21 mouse cellular contexts compared by ENCODE assay signal in the genomic region with DNA sequence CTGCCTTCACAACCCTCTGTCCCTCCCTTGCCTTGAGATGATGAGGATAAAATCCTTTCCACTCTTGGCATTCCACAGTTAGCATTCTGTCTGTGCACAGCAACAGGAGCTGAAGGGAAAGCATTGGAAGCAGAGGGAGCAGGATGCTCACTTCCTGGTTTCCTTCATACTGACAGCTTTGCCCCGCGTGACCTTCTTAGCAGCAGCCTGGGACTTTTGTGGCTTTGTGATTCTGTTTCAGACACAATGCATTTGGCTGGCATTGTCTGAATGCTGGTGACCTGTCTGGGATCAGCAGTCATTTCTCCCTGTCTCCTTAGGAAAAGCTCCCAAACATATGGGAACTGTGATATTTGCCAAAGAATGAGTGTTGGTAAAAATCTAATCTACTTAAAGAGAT. TPM values are rescaled to one million over a fixed set of nuclear protein-coding genes. Genes with fewer than 3 reads are reported as not detected.
DNase-seq lines count a peak whose midpoint lies in the region; ATAC-seq and TF ChIP-seq lines count a peak whose summit lies in the region.
"Had no signal": no experiment of that assay in that cellular context is flagged by ENCODE, and none has a peak within 500 bp of the region (broad histone marks: within the 10 kb centered on the region; RNA-seq: fewer than 3 reads in every experiment).

No protein-coding gene starts in this region.

- WGBS in embryonic facial prominence, embryonic 11.5 days = 25% methylated on average over 2 of the region's 2 CpGs
- WGBS in embryonic facial prominence, embryonic 10.5 days = 25% methylated on average over 2 of the region's 2 CpGs
- 20% methylated on average over 2 of the region's 2 CpGs for WGBS in lung, embryonic 14.5 days
- WGBS in kidney, postnatal 0 days = 28% methylated on average over 2 of the region's 2 CpGs

- no peak for ATAC-seq in embryonic facial prominence, embryonic 11.5 days (replicated peaks; ENCODE audit: insufficient number of reproducible peaks, low FRiP score, low TSS enrichment, low read depth)
- ATAC-seq in lung, embryonic 14.5 days (ENCODE audit: insufficient read depth) = no peak
- no peak for ATAC-seq in kidney, postnatal 0 days (replicated peaks; ENCODE audit: low FRiP score, low read depth)
- ATAC-seq: forebrain, embryonic 14.5 days; hindbrain, postnatal 0 days; liver, postnatal 0 days; Patski had no signal

- H3K9me3 ChIP-seq in embryonic facial prominence, embryonic 11.5 days (replicated peaks; ENCODE audit: control insufficient read depth, low read length) = no peaks in the 10 kb centered on the region
- H3K9me3 ChIP-seq in embryonic facial prominence, embryonic 10.5 days = no peaks in the 10 kb centered on the region
- H3K9me3 ChIP-seq in lung, embryonic 14.5 days (ENCODE audit: low read depth, low read length) = no peaks in the 10 kb centered on the region
- H3K9me3 ChIP-seq in kidney, postnatal 0 days (replicated peaks; ENCODE audit: low read length) = no peaks in the 10 kb centered on the region

- no peak overlapping the region for H3K4me2 ChIP-seq in embryonic facial prominence, embryonic 11.5 days (ENCODE audit: low read depth, low read length)
- no peak overlapping the region for H3K4me2 ChIP-seq in lung, embryonic 14.5 days
- no peak overlapping the region for H3K4me2 ChIP-seq in kidney, postnatal 0 days (ENCODE audit: low read length)

- no peaks in the 10 kb centered on the region for H3K27me3 ChIP-seq in embryonic facial prominence, embryonic 11.5 days (ENCODE audit: control insufficient read depth, insufficient read depth, low read length)
- H3K27me3 ChIP-seq in embryonic facial prominence, embryonic 10.5 days (replicated peaks; ENCODE audit: low read depth, poor library complexity, severe bottlenecking) = no peaks in the 10 kb centered on the region
- H3K27me3 ChIP-seq in lung, embryonic 14.5 days (ENCODE audit: insufficient read depth, low read length) = no peaks in the 10 kb centered on the region
- no peaks in the 10 kb centered on the region for H3K27me3 ChIP-seq in kidney, postnatal 0 days (ENCODE audit: insufficient read depth, low read length)

- no peaks in the 10 kb centered on the region for H3K36me3 ChIP-seq in embryonic facial prominence, embryonic 11.5 days (replicated peaks; ENCODE audit: control insufficient read depth, insufficient read depth, low read depth, low read length)
- H3K36me3 ChIP-seq in embryonic facial prominence, embryonic 10.5 days (replicated peaks) = no peaks in the 10 kb centered on the region
- no peaks in the 10 kb centered on the region for H3K36me3 ChIP-seq in lung, embryonic 14.5 days (ENCODE audit: insufficient read depth)
- H3K36me3 ChIP-seq in kidney, postnatal 0 days (ENCODE audit: insufficient read depth, low read length) = no peaks in the 10 kb centered on the region

- H3K4me1 ChIP-seq in embryonic facial prominence, embryonic 11.5 days (ENCODE audit: control insufficient read depth, insufficient read depth, low read length) = no peaks in the 10 kb centered on the region
- 0 out of 2 replicates have a peak, but pooled peaks cover 2% of the 10 kb centered on the region for H3K4me1 ChIP-seq in embryonic facial prominence, embryonic 10.5 days
- no peaks in the 10 kb centered on the region for H3K4me1 ChIP-seq in lung, embryonic 14.5 days (ENCODE audit: insufficient read depth)
- no peaks in the 10 kb centered on the region for H3K4me1 ChIP-seq in kidney, postnatal 0 days (replicated peaks; ENCODE audit: insufficient read depth, low read length)

- H3K27ac ChIP-seq in embryonic facial prominence, embryonic 11.5 days (replicated peaks; ENCODE audit: low read depth, low read length) = no peak overlapping the region
- H3K27ac ChIP-seq in embryonic facial prominence, embryonic 10.5 days (replicated peaks) = no peak overlapping the region
- no peak overlapping the region for H3K27ac ChIP-seq in lung, embryonic 14.5 days (ENCODE audit: low read depth)
- no peak overlapping the region for H3K27ac ChIP-seq in kidney, postnatal 0 days
- H3K27ac ChIP-seq: hindbrain, postnatal 0 days; left cerebral cortex, adult 2 months had no signal

- peak; percentile 16 for DNase-seq in embryonic facial prominence, embryonic 11.5 days (ENCODE audit: low spot score)
- DNase-seq in embryonic facial prominence, embryonic 10.5 days (ENCODE audit: low spot score) = no peak
- peak; percentile 29 for DNase-seq in lung, embryonic 14.5 days
- no peak for DNase-seq in lung, adult 18-20 months
- DNase-seq in kidney, postnatal 0 days (ENCODE audit: low spot score) = peak; percentile 37
- DNase-seq in retina, postnatal 1 day = peak; percentile 14
- no peak for DNase-seq in left cerebral cortex, adult 18-20 months (ENCODE audit: low spot score in 2 of 2)
- no peak for DNase-seq in spleen, postnatal 4 days (ENCODE audit: low spot score in 2 of 2)
- DNase-seq: adrenal gland, adult 8-10 months; cerebellum, postnatal 10 days; liver, postnatal 0 days had no signal

- H3K4me3 ChIP-seq in embryonic facial prominence, embryonic 11.5 days (ENCODE audit: low read depth, low read length) = no peak overlapping the region
- no peak overlapping the region for H3K4me3 ChIP-seq in embryonic facial prominence, embryonic 10.5 days
- H3K4me3 ChIP-seq in lung, embryonic 14.5 days (ENCODE audit: low read depth, low read length) = no peak overlapping the region
- no peak overlapping the region for H3K4me3 ChIP-seq in kidney, postnatal 0 days (replicated peaks; ENCODE audit: low read depth, low read length)
- H3K4me3 ChIP-seq: left cerebral cortex, adult 2 months had no signal

- no peak for TF ChIP-seq CTCF in lung, embryonic 14.5 days (IDR thresholded peaks at IDR 0.05; ENCODE audit: low read depth)
- TF ChIP-seq CTCF in kidney, postnatal 0 days (IDR thresholded peaks at IDR 0.05; ENCODE audit: low read depth) = no peak

- no peak overlapping the region for H3K9ac ChIP-seq in embryonic facial prominence, embryonic 11.5 days (replicated peaks; ENCODE audit: low read length)
- H3K9ac ChIP-seq in lung, embryonic 14.5 days = no peak overlapping the region
- H3K9ac ChIP-seq in kidney, postnatal 0 days (ENCODE audit: low read depth, low read length) = no peak overlapping the region
- H3K9ac ChIP-seq: liver, postnatal 0 days had no signal

RNA-seq across cellular contexts. Expression of a gene that starts 4.8 kb away (rescaled TPM):
- not detected in 2 replicates for polyA plus RNA-seq in embryonic facial prominence, embryonic 11.5 days (2014; fragmentation: Nextera tagmentation; extraction: Ambion mirVana)
- not detected in 2 replicates for polyA plus RNA-seq in embryonic facial prominence, embryonic 10.5 days (2016; fragmentation: Nextera tagmentation; extraction: Ambion mirVana)
- not detected in 2 replicates for polyA plus RNA-seq in lung, embryonic 14.5 days (2014; fragmentation: Nextera tagmentation; extraction: Ambion mirVana)
- not detected in 2 replicates for polyA plus RNA-seq in kidney, postnatal 0 days (2015; fragmentation: Nextera tagmentation; extraction: Ambion mirVana)
- not detected for total RNA-seq in left cerebral cortex, adult 18-20 months (2021)
- total RNA-seq: adrenal gland, adult 8-10 months; gastrocnemius, postnatal 4 days; hindbrain, postnatal 0 days; layer of hippocampus, adult 18-20 months; left cerebral cortex, adult 2 months had no signal
- polyA plus RNA-seq: forebrain, embryonic 14.5 days; heart, embryonic 16.5 days; hindbrain, postnatal 0 days; limb, embryonic 14.5 days; liver, postnatal 0 days; Patski; stomach, embryonic 14.5 days; thymus, postnatal 0 days had no signal

Comparison
In these comparisons a context has a peak if more than half of its experiments do, and no peak if none do; other contexts are left out.
1. DNase-seq: peak in embryonic facial prominence, embryonic 11.5 days (single experiment), lung, embryonic 14.5 days (single experiment), kidney, postnatal 0 days (single experiment) and retina, postnatal 1 day (single experiment); none in embryonic facial prominence, embryonic 10.5 days (single experiment), lung, adult 18-20 months (0 of 2), left cerebral cortex, adult 18-20 months (0 of 2) and spleen, postnatal 4 days (0 of 2).